Mouse (Mus musculus): Measurements from ENCODE around the gene Ankmy1. TPM values are rescaled to one million over a fixed set of nuclear protein-coding genes. Genes with fewer than 3 reads are reported as not detected.

Gene Ankmy1
- polyA plus RNA-seq, 1 experiment = 0.19 TPM

DNA sequence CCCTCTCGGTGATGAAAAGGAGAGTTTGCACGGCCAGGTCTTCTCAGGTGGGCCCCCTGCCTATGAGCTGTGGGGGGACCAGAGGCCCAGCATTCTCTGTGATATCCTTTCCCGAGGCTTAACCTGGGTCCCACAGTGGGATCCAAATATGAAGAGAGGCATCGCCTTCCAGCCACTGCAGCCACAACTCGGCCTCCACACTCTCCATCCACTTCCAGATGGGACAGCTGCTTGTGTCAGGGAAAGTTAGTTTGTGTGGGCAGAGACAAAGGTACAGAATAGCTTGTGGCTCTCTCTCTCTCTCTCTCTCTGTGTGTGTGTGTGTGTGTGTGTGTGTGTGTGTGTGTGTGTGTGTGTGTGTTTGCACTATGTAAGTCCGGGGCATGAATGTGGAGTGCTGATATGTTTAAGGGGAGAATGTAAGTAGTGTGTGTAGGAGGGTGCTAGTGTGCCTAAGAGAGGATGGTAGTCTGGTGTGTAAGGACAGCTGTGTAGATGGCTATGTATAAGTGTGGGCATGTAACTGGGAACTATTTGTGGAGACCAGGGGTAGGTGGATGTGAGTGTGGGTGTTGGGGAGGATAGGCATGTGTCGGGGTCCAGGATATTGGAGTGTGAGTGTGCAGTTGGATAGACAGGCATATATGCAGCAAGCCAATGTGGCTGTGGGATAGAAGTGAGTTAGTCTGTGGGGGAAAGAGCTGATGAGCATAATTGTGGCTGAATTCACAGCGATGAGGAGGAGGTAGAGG lies 27.2 kb downstream of the Ankmy1 start:
- no peak for DNase-seq (ENCODE audit: low read depth in 1 of 2, low spot score in 2 of 2)
- no peaks in the 10 kb centered on the region for H3K27me3 ChIP-seq (ENCODE audit: control insufficient read depth, insufficient read depth, low read length)
- H3K27ac ChIP-seq (ENCODE audit: insufficient read depth, low read length) = no peak overlapping the region
- no peak for TF ChIP-seq POLR2A (IDR thresholded peaks at IDR 0.05; ENCODE audit: low read depth, low read length)
- TF ChIP-seq CTCF (IDR thresholded peaks at IDR 0.05; ENCODE audit: extremely low read depth, insufficient read depth, insufficient read length, insufficient replicate concordance) = no peak
- H3K4me1 ChIP-seq (ENCODE audit: control insufficient read depth, insufficient read depth, insufficient read length) = no peaks in the 10 kb centered on the region
- no peak overlapping the region for H3K4me3 ChIP-seq (ENCODE audit: extremely low read depth, insufficient read depth, insufficient read length)
- H3K36me3 ChIP-seq (ENCODE audit: control insufficient read depth, insufficient read depth, low read length) = no peaks in the 10 kb centered on the region
- WGBS = 78% methylated on average over 8 of the region's 8 CpGs

DNA sequence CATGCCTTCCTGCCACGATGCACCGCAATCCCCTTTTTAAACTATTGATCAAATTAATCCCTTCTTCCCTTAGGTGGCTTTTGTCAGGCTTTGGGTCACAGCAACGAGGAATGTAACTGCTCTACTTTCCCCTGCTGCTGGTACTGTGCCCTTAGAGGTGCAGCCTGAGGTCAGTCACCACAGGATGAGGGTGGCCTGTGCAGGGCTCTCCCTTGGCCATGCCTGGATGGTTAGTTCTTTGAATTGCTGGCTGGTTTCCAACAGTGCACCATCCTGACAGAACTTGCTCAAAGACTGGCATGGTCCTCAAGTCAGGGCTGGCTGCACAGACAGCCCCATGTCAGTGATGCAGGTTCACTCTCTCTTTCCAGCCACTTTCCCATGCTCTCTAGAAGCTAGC lies 28.7 kb downstream of the Ankmy1 start:
- Histone ChIP-seq H3K4me1 (ENCODE audit: control insufficient read depth, insufficient read depth, insufficient read length) (no peaks in the 10 kb centered on the region), H3K27me3 (ENCODE audit: control insufficient read depth, insufficient read depth, low read length) (no peaks in the 10 kb centered on the region), H3K27ac (ENCODE audit: insufficient read depth, low read length) (no peak overlapping the region), H3K36me3 (ENCODE audit: control insufficient read depth, insufficient read depth, low read length) (no peaks in the 10 kb centered on the region), H3K4me3 (ENCODE audit: extremely low read depth, insufficient read depth, insufficient read length) (no peak overlapping the region)
- TF ChIP-seq POLR2A (IDR thresholded peaks at IDR 0.05; ENCODE audit: low read depth, low read length) (no peak), CTCF (IDR thresholded peaks at IDR 0.05; ENCODE audit: extremely low read depth, insufficient read depth, insufficient read length, insufficient replicate concordance) (no peak)
- no peak for DNase-seq (ENCODE audit: low read depth in 1 of 2, low spot score in 2 of 2)
- WGBS = 82% methylated on average over 3 of the region's 3 CpGs

GRCm38 (mm10) chr1:92872666-92873065 lies 30.0 kb downstream of the Ankmy1 start:
- TF ChIP-seq POLR2A (IDR thresholded peaks at IDR 0.05; ENCODE audit: low read depth, low read length) = no peak
- H3K27me3 ChIP-seq (ENCODE audit: control insufficient read depth, insufficient read depth, low read length) = no peaks in the 10 kb centered on the region
- 88% methylated on average over 7 of the region's 7 CpGs for WGBS
- H3K4me1 ChIP-seq (ENCODE audit: control insufficient read depth, insufficient read depth, insufficient read length) = no peaks in the 10 kb centered on the region
- no peaks in the 10 kb centered on the region for H3K36me3 ChIP-seq (ENCODE audit: control insufficient read depth, insufficient read depth, low read length)
- no peak overlapping the region for H3K4me3 ChIP-seq (ENCODE audit: extremely low read depth, insufficient read depth, insufficient read length)
- no peak for DNase-seq (ENCODE audit: low read depth in 1 of 2, low spot score in 2 of 2)
- no peak overlapping the region for H3K27ac ChIP-seq (ENCODE audit: insufficient read depth, low read length)

DNA sequence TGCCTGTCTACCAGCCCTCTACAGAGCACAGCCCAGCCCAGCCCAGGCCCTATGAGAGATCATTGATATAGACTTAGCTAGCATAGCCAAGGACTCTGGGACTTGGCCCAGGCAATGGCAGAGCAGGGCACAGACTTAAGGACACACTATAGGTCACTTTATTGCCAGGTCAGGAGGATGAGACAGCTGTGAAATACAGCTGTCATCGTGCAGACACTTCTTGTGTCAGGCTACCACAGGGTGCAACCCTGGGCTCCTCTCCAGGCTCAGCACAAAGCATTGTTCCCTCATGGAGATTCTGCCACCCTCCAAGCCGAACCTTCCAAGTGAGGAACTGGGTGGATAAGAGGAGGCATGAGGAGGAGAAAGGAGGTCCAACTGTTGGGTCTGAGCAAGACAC lies 32.7 kb downstream of the Ankmy1 start:
- no peak for DNase-seq (ENCODE audit: low read depth in 1 of 2, low spot score in 2 of 2)
- WGBS = 79% methylated on average over 2 of the region's 2 CpGs
- Histone ChIP-seq H3K4me1 (ENCODE audit: control insufficient read depth, insufficient read depth, insufficient read length) (no peaks in the 10 kb centered on the region), H3K4me3 (ENCODE audit: extremely low read depth, insufficient read depth, insufficient read length) (no peak overlapping the region), H3K36me3 (ENCODE audit: control insufficient read depth, insufficient read depth, low read length) (no peaks in the 10 kb centered on the region), H3K27ac (ENCODE audit: insufficient read depth, low read length) (no peak overlapping the region), H3K27me3 (ENCODE audit: control insufficient read depth, insufficient read depth, low read length) (no peaks in the 10 kb centered on the region)
- TF ChIP-seq POLR2A (IDR thresholded peaks at IDR 0.05; ENCODE audit: low read depth, low read length) (no peak), CTCF (IDR thresholded peaks at IDR 0.05; ENCODE audit: extremely low read depth, insufficient read depth, insufficient read length, insufficient replicate concordance) (no peak)

- no peaks in the 10 kb centered on the region for H3K27me3 ChIP-seq (ENCODE audit: control insufficient read depth, insufficient read depth, low read length)
- DNase-seq (ENCODE audit: low read depth in 1 of 2, low spot score in 2 of 2) = no peak
- WGBS = 64% methylated on average over 2 of the region's 2 CpGs
- TF ChIP-seq POLR2A (IDR thresholded peaks at IDR 0.05; ENCODE audit: low read depth, low read length) = no peak
- TF ChIP-seq CTCF (IDR thresholded peaks at IDR 0.05; ENCODE audit: extremely low read depth, insufficient read depth, insufficient read length, insufficient replicate concordance) = no peak
- no peak overlapping the region for H3K4me3 ChIP-seq (ENCODE audit: extremely low read depth, insufficient read depth, insufficient read length)
- no peak overlapping the region for H3K27ac ChIP-seq (ENCODE audit: insufficient read depth, low read length)
- H3K4me1 ChIP-seq (ENCODE audit: control insufficient read depth, insufficient read depth, insufficient read length) = no peaks in the 10 kb centered on the region
- H3K36me3 ChIP-seq (ENCODE audit: control insufficient read depth, insufficient read depth, low read length) = no peaks in the 10 kb centered on the region
These were observed 36.5 kb downstream of the Ankmy1 start for GRCm38 (mm10) chr1:92866170-92866569.

- whole genome bisulfite sequencing = 88% methylated on average over 4 of the region's 4 CpGs
- Histone ChIP-seq H3K4me3 (ENCODE audit: extremely low read depth, insufficient read depth, insufficient read length) (no peak overlapping the region), H3K4me1 (ENCODE audit: control insufficient read depth, insufficient read depth, insufficient read length) (no peaks in the 10 kb centered on the region), H3K27me3 (ENCODE audit: control insufficient read depth, insufficient read depth, low read length) (no peaks in the 10 kb centered on the region), H3K27ac (ENCODE audit: insufficient read depth, low read length) (no peak overlapping the region), H3K36me3 (ENCODE audit: control insufficient read depth, insufficient read depth, low read length) (no peaks in the 10 kb centered on the region)
- DNase-seq (ENCODE audit: low read depth in 1 of 2, low spot score in 2 of 2) = no peak
- TF ChIP-seq CTCF (IDR thresholded peaks at IDR 0.05; ENCODE audit: extremely low read depth, insufficient read depth, insufficient read length, insufficient replicate concordance) (no peak), POLR2A (IDR thresholded peaks at IDR 0.05; ENCODE audit: low read depth, low read length) (no peak)
These were observed 39.4 kb downstream of the Ankmy1 start for GRCm38 (mm10) chr1:92863268-92863667.

- WGBS = 77% methylated on average over 6 of the region's 6 CpGs
These were observed 41.2 kb downstream of the Ankmy1 start for GRCm38 (mm10) chr1:92861503-92861902.

More at GRCm38 (mm10) chr1:92861503-92861902, 41.2 kb downstream of the Ankmy1 start:
- TF ChIP-seq POLR2A (IDR thresholded peaks at IDR 0.05; ENCODE audit: low read depth, low read length) = no peak
- TF ChIP-seq CTCF (IDR thresholded peaks at IDR 0.05; ENCODE audit: extremely low read depth, insufficient read depth, insufficient read length, insufficient replicate concordance) = no peak
- Histone ChIP-seq H3K36me3 (ENCODE audit: control insufficient read depth, insufficient read depth, low read length) (no peaks in the 10 kb centered on the region), H3K4me3 (ENCODE audit: extremely low read depth, insufficient read depth, insufficient read length) (no peak overlapping the region), H3K27me3 (ENCODE audit: control insufficient read depth, insufficient read depth, low read length) (no peaks in the 10 kb centered on the region), H3K27ac (ENCODE audit: insufficient read depth, low read length) (no peak overlapping the region), H3K4me1 (ENCODE audit: control insufficient read depth, insufficient read depth, insufficient read length) (no peaks in the 10 kb centered on the region)
- DNase-seq (ENCODE audit: low read depth in 1 of 2, low spot score in 2 of 2) = no peak
